8 mouse cellular contexts compared by ENCODE assay signal in genomic region chr16:17132906-17133200, GRCm38 (mm10). TPM values are rescaled to one million over a fixed set of nuclear protein-coding genes. Genes with fewer than 3 reads are reported as not detected.
A peak's percentile ranks its signal among the peaks of the same experiment; 100 is the strongest.
DNase-seq lines count a peak whose midpoint lies in the region; ATAC-seq and TF ChIP-seq lines count a peak whose summit lies in the region.

No protein-coding gene starts in this region.

- no peak for ATAC-seq in heart, embryonic 14.5 days (ENCODE audit: insufficient number of reproducible peaks, insufficient read depth, low FRiP score, low read depth)
- ATAC-seq in forebrain, postnatal 0 days, result no peak

- H3K27ac ChIP-seq in heart, embryonic 14.5 days (replicated peaks in 1 of 2; ENCODE audit: control insufficient read depth in 1 of 2, insufficient read depth in 1 of 2, low read depth in 2 of 2, low read length in 2 of 2), result no peak overlapping the region; a peak in 1 of 4 replicates
- H3K27ac ChIP-seq in ES-E14 (ENCODE audit: insufficient read depth, low read depth, low read length, poor library complexity, severe bottlenecking), result no peak overlapping the region
- H3K27ac ChIP-seq in forebrain, postnatal 0 days (ENCODE audit: low read depth, low read length), result no peak overlapping the region

- TF ChIP-seq CTCF in forebrain, postnatal 0 days (IDR thresholded peaks at IDR 0.05; ENCODE audit: low read depth), result no peak

- intact Hi-C loops in heart, postnatal 36 days (cut with DNase I), result loop anchor here (5.0 kb wide), 2 partner anchors 74 to 144 kb away; partner anchors contain the start of genes Rimbp3 and Tmem191c
- intact Hi-C loops in left cerebral cortex, postnatal 36 days (cut with DNase I), result loop anchor here (5.0 kb wide), 2 partner anchors 69 to 144 kb away; partner anchors contain the start of genes Tmem191c and Ube2l3

- in situ Hi-C loops in ES-E14 (cut with MboI; ENCODE audit: low sequenced_read_pairs in 2 of 2, unreplicated experiment in 2 of 2), result loop anchor here in 1 of 2 experiments (10.0 kb wide), 1 partner anchor 152 kb away; no protein-coding TSS in a partner anchor

- peak overlapping the region; percentile 73 for H3K9ac ChIP-seq in heart, embryonic 14.5 days (ENCODE audit: low read length)
- peak overlapping the region; percentile 51 for H3K9ac ChIP-seq in ES-E14 (ENCODE audit: insufficient read depth, low read depth, low read length, poor library complexity, severe bottlenecking)
- H3K9ac ChIP-seq in forebrain, postnatal 0 days, result no peak overlapping the region

- H3K4me3 ChIP-seq in heart, embryonic 14.5 days (ENCODE audit: control insufficient read depth in 1 of 2, insufficient read depth in 1 of 2, low read depth in 1 of 2, low read length in 2 of 2), result peak overlapping the region in 1 of 2 experiments; percentile 85; a peak in 2 of 4 replicates
- H3K4me3 ChIP-seq in ES-E14 (ENCODE audit: insufficient read depth in 1 of 2, low read depth in 1 of 2, low read length in 2 of 2, poor library complexity in 1 of 2, severe bottlenecking in 1 of 2), result peak overlapping the region; percentile 50 to 71; a peak in 3 of 4 replicates
- peak overlapping the region; percentile 80 for H3K4me3 ChIP-seq in forebrain, postnatal 0 days (ENCODE audit: low read depth, low read length)

- no peaks in the 10 kb centered on the region for H3K36me3 ChIP-seq in heart, embryonic 14.5 days (ENCODE audit: control insufficient read depth, insufficient read depth, low read length)
- H3K36me3 ChIP-seq in ES-E14 (ENCODE audit: control insufficient read depth, insufficient read depth, low read length, poor library complexity, severe bottlenecking), result peaks cover 4% of the 10 kb centered on the region; the same call in 1 of the 2 replicates
- no peaks in the 10 kb centered on the region for H3K36me3 ChIP-seq in forebrain, postnatal 0 days (ENCODE audit: insufficient read depth)

- H3K9me3 ChIP-seq in heart, embryonic 14.5 days (ENCODE audit: control insufficient read depth, low read length), result no peaks in the 10 kb centered on the region
- no peaks in the 10 kb centered on the region for H3K9me3 ChIP-seq in ES-E14 (ENCODE audit: control insufficient read depth, insufficient read depth, low read depth, low read length)
- no peaks in the 10 kb centered on the region for H3K9me3 ChIP-seq in forebrain, postnatal 0 days (ENCODE audit: low read length)

- H3K4me1 ChIP-seq in heart, embryonic 14.5 days (ENCODE audit: control insufficient read depth in 2 of 2, insufficient read depth in 2 of 2, low read length in 2 of 2), result peaks cover 2 to 12% of the 10 kb centered on the region in 2 experiments; a peak in 3 of 4 replicates
- H3K4me1 ChIP-seq in ES-E14 (ENCODE audit: control insufficient read depth in 2 of 2, insufficient read depth in 2 of 2, low read length in 2 of 2, poor library complexity in 1 of 2), result no peaks in the 10 kb centered on the region
- no peaks in the 10 kb centered on the region for H3K4me1 ChIP-seq in forebrain, postnatal 0 days (ENCODE audit: insufficient read depth)

- no peaks in the 10 kb centered on the region for H3K27me3 ChIP-seq in heart, embryonic 14.5 days (ENCODE audit: control insufficient read depth, insufficient read depth, low read length)
- no peaks in the 10 kb centered on the region for H3K27me3 ChIP-seq in forebrain, postnatal 0 days (ENCODE audit: insufficient read depth, low read length)

- DNase-seq in heart, postnatal 36 days, result no peak
- DNase-seq in ES-E14 (ENCODE audit: low read depth, low spot score) (no peak), adipocyte (ENCODE audit: low spot score) (no peak)
- no peak for DNase-seq in forebrain, postnatal 0 days
- peak; percentile 9 for DNase-seq in mesoderm, embryonic 11.5 days (ENCODE audit: low read depth, low spot score)
- DNase-seq in frontal cortex, postnatal 10 days (ENCODE audit: low spot score in 2 of 2), result no peak
- DNase-seq in left cerebral cortex, postnatal 36 days (ENCODE audit: low spot score in 2 of 2), result no peak

- 41% methylated on average over 7 of the region's 7 CpGs for WGBS in heart, embryonic 14.5 days
- WGBS in forebrain, postnatal 0 days, result 26% methylated on average over 7 of the region's 7 CpGs

- H3K4me2 ChIP-seq in heart, embryonic 14.5 days (ENCODE audit: low read length), result peak overlapping the region; percentile 96
- H3K4me2 ChIP-seq in forebrain, postnatal 0 days (ENCODE audit: low read depth), result peak overlapping the region; percentile 97

TF ChIP-seq in ES-E14, 5 proteins besides CTCF, POLR2A, EP300 and RAD21:
- TF ChIP-seq HCFC1 (IDR thresholded peaks at IDR 0.05; ENCODE audit: borderline replicate concordance, insufficient read depth, low read length) (no peak), ZNF384 (IDR thresholded peaks at IDR 0.05; ENCODE audit: low read depth, low read length) (no peak), ZC3H11A (IDR thresholded peaks at IDR 0.05; ENCODE audit: borderline replicate concordance, low read depth, low read length) (no peak), MAFK (IDR thresholded peaks at IDR 0.05; ENCODE audit: insufficient read depth, low read depth, low read length) (no peak), CHD2 (IDR thresholded peaks at IDR 0.05; ENCODE audit: low read depth, low read length) (no peak)

RNA-seq across cellular contexts. Expression of gene Sdf2l1, which starts 0.7 kb away (rescaled TPM):
- polyA plus RNA-seq in heart, embryonic 14.5 days (2014; fragmentation: Nextera tagmentation; extraction: Ambion mirVana), result 26.4 and 32.4 TPM in 2 replicates
- 10 to 100 TPM; 11.5 to 17.7 TPM for total RNA-seq in heart, postnatal 36 days (2021)
- total RNA-seq in ES-E14 (2012; rRNA removed), result 112 and 168 TPM in 2 replicates
- total RNA-seq in forebrain, postnatal 0 days (2014; rRNA removed), result 13.5 and 19.2 TPM in 2 replicates
- polyA plus RNA-seq in forebrain, postnatal 0 days (2015; fragmentation: Nextera tagmentation; extraction: Ambion mirVana), result 16.2 and 19.9 TPM in 2 replicates
- total RNA-seq in left cerebral cortex, postnatal 36 days (2021), result 10 to 100 TPM; 19.9 to 34.7 TPM

RNA-seq across cellular contexts. Expression of gene 2610318N02Rik, which starts 7.9 kb away (rescaled TPM):
- polyA plus RNA-seq in heart, embryonic 14.5 days (2014; fragmentation: Nextera tagmentation; extraction: Ambion mirVana), result 13.7 and 18.1 TPM in 2 replicates
- not detected for total RNA-seq in heart, postnatal 36 days (2021)
- total RNA-seq in ES-E14 (2012; rRNA removed), result 47.7 and 74.0 TPM in 2 replicates
- total RNA-seq in forebrain, postnatal 0 days (2014; rRNA removed), result 3.8 and 5.4 TPM in 2 replicates
- 10.1 and 10.6 TPM in 2 replicates for polyA plus RNA-seq in forebrain, postnatal 0 days (2015; fragmentation: Nextera tagmentation; extraction: Ambion mirVana)
- total RNA-seq in left cerebral cortex, postnatal 36 days (2021), result 1 to 10 TPM; 1.4 to 2.2 TPM

RNA-seq across cellular contexts. Expression of gene Ydjc, which starts 11.6 kb away (rescaled TPM):
- polyA plus RNA-seq in heart, embryonic 14.5 days (2014; fragmentation: Nextera tagmentation; extraction: Ambion mirVana), result 3.9 and 5.3 TPM in 2 replicates
- 1 to 10 TPM; 1.6 to 1.7 TPM for total RNA-seq in heart, postnatal 36 days (2021)
- total RNA-seq in ES-E14 (2012; rRNA removed), result 34.0 and 64.7 TPM in 2 replicates
- total RNA-seq in forebrain, postnatal 0 days (2014; rRNA removed), result 57.4 and 73.2 TPM in 2 replicates
- polyA plus RNA-seq in forebrain, postnatal 0 days (2015; fragmentation: Nextera tagmentation; extraction: Ambion mirVana), result 44.7 and 45.0 TPM in 2 replicates
- 10 to 100 TPM; 27.5 to 27.6 TPM for total RNA-seq in left cerebral cortex, postnatal 36 days (2021)

RNA-seq across cellular contexts. Expression of gene Ccdc116, which starts 14.2 kb away (rescaled TPM):
- 0.11 and 0.23 TPM in 2 replicates for polyA plus RNA-seq in heart, embryonic 14.5 days (2014; fragmentation: Nextera tagmentation; extraction: Ambion mirVana)
- total RNA-seq in heart, postnatal 36 days (2021), result not detected
- total RNA-seq in ES-E14 (2012; rRNA removed), result 4.0 and 4.4 TPM in 2 replicates
- 5.5 and 6.2 TPM in 2 replicates for total RNA-seq in forebrain, postnatal 0 days (2014; rRNA removed)
- polyA plus RNA-seq in forebrain, postnatal 0 days (2015; fragmentation: Nextera tagmentation; extraction: Ambion mirVana), result 2.5 and 4.1 TPM in 2 replicates
- 1 to 10 TPM; 2.0 to 2.9 TPM for total RNA-seq in left cerebral cortex, postnatal 36 days (2021)

RNA-seq across cellular contexts. Expression of gene Ppil2, which starts 21.8 kb away (rescaled TPM):
- polyA plus RNA-seq in heart, embryonic 14.5 days (2014; fragmentation: Nextera tagmentation; extraction: Ambion mirVana), result 97.6 and 107 TPM in 2 replicates
- 10 to 100 TPM; 39.7 to 40.4 TPM for total RNA-seq in heart, postnatal 36 days (2021)
- 73.2 and 86.7 TPM in 2 replicates for total RNA-seq in ES-E14 (2012; rRNA removed)
- total RNA-seq in forebrain, postnatal 0 days (2014; rRNA removed), result 100 and 104 TPM in 2 replicates
- polyA plus RNA-seq in forebrain, postnatal 0 days (2015; fragmentation: Nextera tagmentation; extraction: Ambion mirVana), result 99.3 and 111 TPM in 2 replicates
- total RNA-seq in left cerebral cortex, postnatal 36 days (2021), result 10 to 100 TPM; 76.3 to 92.1 TPM

Comparison
In these comparisons a context has a peak if more than half of its experiments do, and no peak if none do; other contexts are left out.
1. RNA of gene Ydjc, which starts 11.6 kb away (total RNA-seq): 57.4 to 73.2 TPM in forebrain, postnatal 0 days, 34.0 to 64.7 TPM in ES-E14 and 27.5 to 27.6 TPM in left cerebral cortex, postnatal 36 days; 1.6 to 1.7 TPM in heart, postnatal 36 days; every median in the first group is over 10 times any median in the second.